Mouse (Mus musculus): ENCODE data around the gene Fam217a. TPM values are rescaled to one million over a fixed set of nuclear protein-coding genes. Genes with fewer than 3 reads are reported as not detected.
"Not testable (repeated sequence)": the region's sequence is repeated elsewhere in the genome, so short reads cannot be mapped to it uniquely, and the experiment has no call there.

The Fam217a gene
- polyA plus RNA-seq, 1 experiment from 2014 or later, result 6.0 TPM

- Histone ChIP-seq H3K27me3 (ENCODE audit: control insufficient read depth, insufficient read depth, low read length) (no peaks in the 10 kb centered on the region), H3K4me1 (ENCODE audit: control insufficient read depth, insufficient read depth, low read length) (peaks cover 14% of the 10 kb centered on the region; the same call in 1 of the 2 replicates), H3K9ac (ENCODE audit: low read depth, low read length) (peak overlapping the region; percentile 95), H3K4me2 (replicated peaks; ENCODE audit: low read depth, low read length) (peak overlapping the region; percentile 76), H3K4me3 (ENCODE audit: low read length) (peak overlapping the region; percentile 97), H3K27ac (ENCODE audit: low read depth, low read length) (no peak overlapping the region), H3K9me3 (ENCODE audit: control insufficient read depth, low read length) (no peaks in the 10 kb centered on the region), H3K36me3 (ENCODE audit: control insufficient read depth, insufficient read depth, low read length) (no peaks in the 10 kb centered on the region)
- ATAC-seq (ENCODE audit: low FRiP score, low TSS enrichment), result no peak
- WGBS, result 9% methylated on average over 3 of the region's 3 CpGs
Observed at GRCm38 (mm10) chr13:34876481-34876880, 47.6 kb downstream of the Fam217a start.

- no peaks in the 10 kb centered on the region for H3K36me3 ChIP-seq (ENCODE audit: control insufficient read depth, insufficient read depth, low read length)
- peak; percentile 32 for ATAC-seq (ENCODE audit: low FRiP score, low TSS enrichment)
- peak overlapping the region; percentile 99 for H3K27ac ChIP-seq (ENCODE audit: low read depth, low read length)
- peaks cover 14% of the 10 kb centered on the region; the same call in 1 of the 2 replicates for H3K4me1 ChIP-seq (ENCODE audit: control insufficient read depth, insufficient read depth, low read length)
- H3K9ac ChIP-seq (ENCODE audit: low read depth, low read length), result peak overlapping the region; percentile 95
- under 1% methylated on average over 50 of the region's 50 CpGs for WGBS
- H3K4me3 ChIP-seq (ENCODE audit: low read length), result peak overlapping the region; percentile 97
- H3K4me2 ChIP-seq (replicated peaks; ENCODE audit: low read depth, low read length), result peak overlapping the region; percentile 76
- H3K27me3 ChIP-seq (ENCODE audit: control insufficient read depth, insufficient read depth, low read length), result no peaks in the 10 kb centered on the region
- H3K9me3 ChIP-seq (ENCODE audit: control insufficient read depth, low read length), result no peaks in the 10 kb centered on the region
Observed at GRCm38 (mm10) chr13:34875741-34876445, 48.2 kb downstream of the Fam217a start.

- peaks cover 14% of the 10 kb centered on the region; the same call in 1 of the 2 replicates for H3K4me1 ChIP-seq (ENCODE audit: control insufficient read depth, insufficient read depth, low read length)
- no peaks in the 10 kb centered on the region for H3K9me3 ChIP-seq (ENCODE audit: control insufficient read depth, low read length)
- peak within 1 kb of the TSS; percentile 99 for H3K27ac ChIP-seq (ENCODE audit: low read depth, low read length)
- WGBS, result under 1% methylated on average over 40 of the region's 40 CpGs
- no peaks in the 10 kb centered on the region for H3K27me3 ChIP-seq (ENCODE audit: control insufficient read depth, insufficient read depth, low read length)
- H3K4me3 ChIP-seq (ENCODE audit: low read length), result peak within 1 kb of the TSS; percentile 97
- no peaks in the 10 kb centered on the region for H3K36me3 ChIP-seq (ENCODE audit: control insufficient read depth, insufficient read depth, low read length)
- peak; percentile 80 for ATAC-seq (ENCODE audit: low FRiP score, low TSS enrichment)
- H3K9ac ChIP-seq (ENCODE audit: low read depth, low read length), result peak within 1 kb of the TSS; percentile 95
- peak within 1 kb of the TSS; percentile 76 for H3K4me2 ChIP-seq (replicated peaks; ENCODE audit: low read depth, low read length)
Observed at GRCm38 (mm10) chr13:34875166-34875710, 48.9 kb downstream of the Fam217a start, which contains the start of gene Prpf4b. Gene Prpf4b, plus strand, starts transcription at chr13:34875302.

GRCm38 (mm10) chr13:34874736-34875135, 49.4 kb downstream of the Fam217a start:
- H3K9ac ChIP-seq (ENCODE audit: low read depth, low read length), result peak overlapping the region; percentile 95; the same call in 1 of the 2 replicates
- 16% methylated on average over 13 of the region's 13 CpGs for WGBS
- peaks cover 14% of the 10 kb centered on the region; the same call in 1 of the 2 replicates for H3K4me1 ChIP-seq (ENCODE audit: control insufficient read depth, insufficient read depth, low read length)
- H3K9me3 ChIP-seq (ENCODE audit: control insufficient read depth, low read length); H3K36me3 ChIP-seq (ENCODE audit: control insufficient read depth, insufficient read depth, low read length); ATAC-seq (ENCODE audit: low FRiP score, low TSS enrichment); H3K27me3 ChIP-seq (ENCODE audit: control insufficient read depth, insufficient read depth, low read length): not testable (repeated sequence)
- H3K4me3 ChIP-seq (ENCODE audit: low read length), result peak overlapping the region; percentile 97
- peak overlapping the region; percentile 76 for H3K4me2 ChIP-seq (replicated peaks; ENCODE audit: low read depth, low read length)
- H3K27ac ChIP-seq (ENCODE audit: low read depth, low read length), result peak overlapping the region; percentile 99

GRCm38 (mm10) chr13:34873801-34874681, 50.1 kb downstream of the Fam217a start:
- Histone ChIP-seq H3K4me3 (ENCODE audit: low read length) (peak overlapping the region; percentile 97), H3K27ac (ENCODE audit: low read depth, low read length) (peak overlapping the region; percentile 99), H3K27me3 (ENCODE audit: control insufficient read depth, insufficient read depth, low read length) (no peaks in the 10 kb centered on the region), H3K9ac (ENCODE audit: low read depth, low read length) (peak overlapping the region; percentile 95), H3K4me2 (replicated peaks; ENCODE audit: low read depth, low read length) (peak overlapping the region; percentile 76), H3K36me3 (ENCODE audit: control insufficient read depth, insufficient read depth, low read length) (no peaks in the 10 kb centered on the region), H3K4me1 (ENCODE audit: control insufficient read depth, insufficient read depth, low read length) (peaks cover 14% of the 10 kb centered on the region; the same call in 1 of the 2 replicates), H3K9me3 (ENCODE audit: control insufficient read depth, low read length) (no peaks in the 10 kb centered on the region)
- ATAC-seq (ENCODE audit: low FRiP score, low TSS enrichment), result peak; percentile 93
- WGBS, result 2% methylated on average over 45 of the region's 45 CpGs

GRCm38 (mm10) chr13:34864420-34865169, 59.5 kb downstream of the Fam217a start:
- H3K4me2 ChIP-seq (replicated peaks; ENCODE audit: low read depth, low read length), result no peak overlapping the region
- no peaks in the 10 kb centered on the region for H3K27me3 ChIP-seq (ENCODE audit: control insufficient read depth, insufficient read depth, low read length)
- no peaks in the 10 kb centered on the region for H3K9me3 ChIP-seq (ENCODE audit: control insufficient read depth, low read length)
- no peak overlapping the region for H3K27ac ChIP-seq (ENCODE audit: low read depth, low read length)
- H3K4me1 ChIP-seq (ENCODE audit: control insufficient read depth, insufficient read depth, low read length), result no peaks in the 10 kb centered on the region
- no peak overlapping the region for H3K4me3 ChIP-seq (ENCODE audit: low read length)
- ATAC-seq (ENCODE audit: low FRiP score, low TSS enrichment), result 0 out of 2 replicates have a peak, but pooled peaks have one; percentile 28
- H3K9ac ChIP-seq (ENCODE audit: low read depth, low read length), result no peak overlapping the region
- H3K36me3 ChIP-seq (ENCODE audit: control insufficient read depth, insufficient read depth, low read length), result no peaks in the 10 kb centered on the region
- WGBS, result 44% methylated on average over 7 of the region's 7 CpGs

GRCm38 (mm10) chr13:34861166-34861565, 62.9 kb downstream of the Fam217a start:
- not testable (repeated sequence) for H3K4me3 ChIP-seq (ENCODE audit: low read length); H3K4me1 ChIP-seq (ENCODE audit: control insufficient read depth, insufficient read depth, low read length); ATAC-seq (ENCODE audit: low FRiP score, low TSS enrichment); H3K27me3 ChIP-seq (ENCODE audit: control insufficient read depth, insufficient read depth, low read length); H3K27ac ChIP-seq (ENCODE audit: low read depth, low read length); H3K4me2 ChIP-seq (replicated peaks; ENCODE audit: low read depth, low read length); H3K36me3 ChIP-seq (ENCODE audit: control insufficient read depth, insufficient read depth, low read length); H3K9me3 ChIP-seq (ENCODE audit: control insufficient read depth, low read length); H3K9ac ChIP-seq (ENCODE audit: low read depth, low read length)
- 54% methylated on average over 7 of the region's 8 CpGs for WGBS

Measured in kidney, embryonic 14.5 days (tissue).